15 mouse cellular contexts compared by ENCODE assay signal in the genomic region with DNA sequence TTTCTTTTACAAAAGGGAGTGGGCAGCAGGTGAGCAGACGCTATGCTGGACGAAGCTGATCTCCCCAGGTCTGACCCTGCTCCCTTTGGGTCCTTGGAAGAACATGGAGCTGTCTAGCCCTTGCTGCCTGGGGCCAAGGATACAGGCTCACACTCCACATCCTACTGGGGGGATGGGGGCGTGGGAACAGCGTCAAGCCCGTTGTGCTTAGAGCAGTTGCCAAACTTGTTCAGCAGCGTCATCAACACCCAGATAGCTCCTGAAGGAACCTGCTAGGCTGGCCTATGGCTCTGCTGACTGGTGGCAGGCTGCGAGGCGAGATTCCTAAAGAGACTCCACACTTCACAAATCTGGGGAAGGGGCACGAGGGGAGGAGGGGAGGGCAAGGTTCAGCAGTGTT. TPM values are rescaled to one million over a fixed set of nuclear protein-coding genes. Genes with fewer than 3 reads are reported as not detected.
DNase-seq lines count a peak whose midpoint lies in the region; ATAC-seq lines count a peak whose summit lies in the region.
"Had no signal": no experiment of that assay in that cellular context is flagged by ENCODE, and none has a peak within 500 bp of the region (broad histone marks: within the 10 kb centered on the region; RNA-seq: fewer than 3 reads in every experiment).

No protein-coding gene starts in this region.

- no peak overlapping the region for H3K4me3 ChIP-seq in kidney, embryonic 16.5 days (ENCODE audit: low read length)
- H3K4me3 ChIP-seq in limb, embryonic 15.5 days, result no peak overlapping the region
- H3K4me3 ChIP-seq: liver, embryonic 15.5 days; neural tube, embryonic 12.5 days had no signal

- no peak for DNase-seq in kidney, postnatal 14 days
- peak; percentile 64 for DNase-seq in urinary bladder, postnatal 25 days (ENCODE audit: low spot score)
- DNase-seq in urinary bladder, postnatal 10 days (ENCODE audit: low spot score), result no peak
- DNase-seq in cerebellum, postnatal 10 days, result no peak
- DNase-seq in adrenal gland, adult 2 months, result no peak
- DNase-seq: adrenal gland, postnatal 10 days; heart, postnatal 10 days; midbrain, embryonic 14.5 days; retina, postnatal 1 day had no signal

- H3K27ac ChIP-seq in kidney, embryonic 16.5 days (ENCODE audit: low read length), result peak overlapping the region; percentile 58
- peak overlapping the region; percentile 75 for H3K27ac ChIP-seq in limb, embryonic 15.5 days
- H3K27ac ChIP-seq: liver, embryonic 15.5 days; neural tube, embryonic 12.5 days had no signal

- peaks cover 22% of the 10 kb centered on the region for H3K36me3 ChIP-seq in kidney, embryonic 16.5 days (ENCODE audit: insufficient read depth, low read length)
- H3K36me3 ChIP-seq in limb, embryonic 15.5 days, result peaks cover 58% of the 10 kb centered on the region

- no peak overlapping the region for H3K4me2 ChIP-seq in kidney, embryonic 16.5 days (replicated peaks; ENCODE audit: low read depth, low read length)
- no peak overlapping the region for H3K4me2 ChIP-seq in limb, embryonic 15.5 days
- H3K4me2 ChIP-seq: liver, embryonic 15.5 days; neural tube, embryonic 12.5 days had no signal

- ATAC-seq in kidney, embryonic 16.5 days (ENCODE audit: low FRiP score, low TSS enrichment), result no peak
- peak; percentile 38; the same call in 1 of the 2 replicates for ATAC-seq in limb, embryonic 15.5 days (ENCODE audit: insufficient number of reproducible peaks, low FRiP score, low TSS enrichment, low read depth)

- H3K27me3 ChIP-seq in kidney, embryonic 16.5 days (ENCODE audit: insufficient read depth, low read length), result peaks cover 13% of the 10 kb centered on the region
- peaks cover 26% of the 10 kb centered on the region for H3K27me3 ChIP-seq in limb, embryonic 15.5 days
- H3K27me3 ChIP-seq: Patski had no signal

- H3K4me1 ChIP-seq in kidney, embryonic 16.5 days (ENCODE audit: insufficient read depth, low read length), result peaks cover 10% of the 10 kb centered on the region
- H3K4me1 ChIP-seq in limb, embryonic 15.5 days, result peaks cover 23% of the 10 kb centered on the region

- WGBS in kidney, embryonic 16.5 days, result 60% methylated on average over 9 of the region's 9 CpGs
- WGBS in limb, embryonic 15.5 days, result 57% methylated on average over 9 of the region's 9 CpGs

- no peaks in the 10 kb centered on the region for H3K9me3 ChIP-seq in kidney, embryonic 16.5 days (ENCODE audit: low read length)
- no peaks in the 10 kb centered on the region for H3K9me3 ChIP-seq in limb, embryonic 15.5 days
- H3K9me3 ChIP-seq: liver, embryonic 15.5 days; neural tube, embryonic 12.5 days had no signal

- 0 out of 2 replicates have a peak overlapping the region, but pooled peaks have one; percentile 31 for H3K9ac ChIP-seq in kidney, embryonic 16.5 days (replicated peaks; ENCODE audit: low read length)
- H3K9ac ChIP-seq in limb, embryonic 15.5 days, result no peak overlapping the region
- H3K9ac ChIP-seq: liver, embryonic 15.5 days; neural tube, embryonic 12.5 days had no signal

RNA-seq across cellular contexts. Expression of gene Sfn, which starts 3.4 kb away (rescaled TPM):
- polyA plus RNA-seq in kidney, embryonic 16.5 days (2015; fragmentation: Nextera tagmentation; extraction: Ambion mirVana), result 20.7 and 21.4 TPM in 2 replicates
- polyA plus RNA-seq in limb, embryonic 15.5 days (2015; fragmentation: Nextera tagmentation; extraction: Ambion mirVana), result 499 and 506 TPM in 2 replicates
- total RNA-seq in adrenal gland, adult 2 months (2021), result 1 to 10 TPM; 1.4 to 1.8 TPM
- 2.1 and 3.0 TPM in 2 replicates for polyA plus RNA-seq in adrenal gland, adult 2 months (2012; rRNA removed)

RNA-seq across cellular contexts. Expression of gene Gpn2, which starts 21.2 kb away (rescaled TPM):
- 20.9 and 21.0 TPM in 2 replicates for polyA plus RNA-seq in kidney, embryonic 16.5 days (2015; fragmentation: Nextera tagmentation; extraction: Ambion mirVana)
- polyA plus RNA-seq in limb, embryonic 15.5 days (2015; fragmentation: Nextera tagmentation; extraction: Ambion mirVana), result 15.7 and 17.2 TPM in 2 replicates
- 10 to 100 TPM; 16.5 to 18.5 TPM for total RNA-seq in adrenal gland, adult 2 months (2021)
- 63.3 and 82.5 TPM in 2 replicates for polyA plus RNA-seq in adrenal gland, adult 2 months (2012; rRNA removed)

RNA-seq across cellular contexts. Expression of gene Gpatch3, which starts 30.8 kb away (rescaled TPM):
- 7.5 and 8.3 TPM in 2 replicates for polyA plus RNA-seq in kidney, embryonic 16.5 days (2015; fragmentation: Nextera tagmentation; extraction: Ambion mirVana)
- 5.8 and 7.3 TPM in 2 replicates for polyA plus RNA-seq in limb, embryonic 15.5 days (2015; fragmentation: Nextera tagmentation; extraction: Ambion mirVana)
- total RNA-seq in adrenal gland, adult 2 months (2021), result 1 to 10 TPM; 6.0 to 7.5 TPM
- 8.5 and 13.1 TPM in 2 replicates for polyA plus RNA-seq in adrenal gland, adult 2 months (2012; rRNA removed)

RNA-seq across cellular contexts. Expression of gene Zdhhc18, which starts 44.6 kb away (rescaled TPM):
- polyA plus RNA-seq in kidney, embryonic 16.5 days (2015; fragmentation: Nextera tagmentation; extraction: Ambion mirVana), result 2.4 and 4.4 TPM in 2 replicates
- 2.9 and 3.6 TPM in 2 replicates for polyA plus RNA-seq in limb, embryonic 15.5 days (2015; fragmentation: Nextera tagmentation; extraction: Ambion mirVana)
- total RNA-seq in adrenal gland, adult 2 months (2021), result 10 to 100 TPM; 18.4 to 24.8 TPM
- 31.0 and 32.9 TPM in 2 replicates for polyA plus RNA-seq in adrenal gland, adult 2 months (2012; rRNA removed)

RNA-seq across cellular contexts. Expression of gene Nr0b2, which starts 52.2 kb away (rescaled TPM):
- polyA plus RNA-seq in kidney, embryonic 16.5 days (2015; fragmentation: Nextera tagmentation; extraction: Ambion mirVana), result 0.57 and 0.97 TPM in 2 replicates
- not detected in 2 replicates for polyA plus RNA-seq in limb, embryonic 15.5 days (2015; fragmentation: Nextera tagmentation; extraction: Ambion mirVana)
- 10 to 100 TPM; 39.9 to 65.5 TPM for total RNA-seq in adrenal gland, adult 2 months (2021)
- 251 and 295 TPM in 2 replicates for polyA plus RNA-seq in adrenal gland, adult 2 months (2012; rRNA removed)
- total RNA-seq: layer of hippocampus, adult 18-20 months had no signal
- polyA plus RNA-seq: midbrain, embryonic 14.5 days; neural tube, embryonic 12.5 days; Patski had no signal

Comparison
In these comparisons a context has a peak if more than half of its experiments do, and no peak if none do; other contexts are left out.
1. RNA of gene Sfn, which starts 3.4 kb away (polyA plus RNA-seq): 499 to 506 TPM in limb, embryonic 15.5 days; 20.7 to 21.4 TPM in kidney, embryonic 16.5 days and 2.1 to 3.0 TPM in adrenal gland, adult 2 months; every median in the first group is over 10 times any median in the second.